Mouse (Mus musculus): ENCODE measurements at regions not wholly inside any gene's neighbourhood (a gene's known extent, or its start where the extent isn't known, plus 50 kb on each side); places are given as distances from the start of the nearest gene placed in this dataset.
"Not testable (repeated sequence)": the region's sequence is repeated elsewhere in the genome, so short reads cannot be mapped to it uniquely, and the experiment has no call there.

- H3K4me1 ChIP-seq (replicated peaks), result no peaks in the 10 kb centered on the region; the same call in 1 of the 2 replicates
- no peak overlapping the region for H3K4me3 ChIP-seq
- no peak for DNase-seq (ENCODE audit: low spot score)
- no peaks in the 10 kb centered on the region for H3K27me3 ChIP-seq (ENCODE audit: insufficient read depth, poor library complexity, severe bottlenecking)
- no peaks in the 10 kb centered on the region for H3K9me3 ChIP-seq
- WGBS, result 84% methylated on average over 5 of the region's 5 CpGs
- no peaks in the 10 kb centered on the region for H3K36me3 ChIP-seq
- H3K27ac ChIP-seq, result no peak overlapping the region
Measured at GRCm38 (mm10) chr13:5317941-5318856, 543.1 kb upstream of the Klf6 start.

DNA sequence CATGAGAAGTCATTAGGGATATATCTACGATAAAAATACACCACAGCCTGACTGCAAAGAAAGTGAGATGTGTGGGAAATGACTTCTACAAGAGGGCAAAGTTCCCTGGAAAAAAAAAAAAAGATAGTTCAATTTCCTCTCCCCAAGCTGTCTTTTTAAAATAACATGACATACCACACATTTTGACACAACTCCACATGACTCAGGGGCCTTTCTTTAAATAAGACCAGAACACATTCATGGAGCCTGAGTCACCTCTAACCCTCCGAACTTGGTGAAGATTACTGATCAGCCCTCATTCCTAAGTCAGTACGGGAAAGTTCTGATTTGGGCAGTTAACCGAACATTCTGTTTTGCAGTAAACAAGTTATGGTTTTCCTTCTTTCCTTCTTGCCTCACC lies 515.6 kb upstream of the Klf6 start:
- Histone ChIP-seq H3K9me3 (no peaks in the 10 kb centered on the region), H3K36me3 (no peaks in the 10 kb centered on the region), H3K4me1 (replicated peaks) (no peaks in the 10 kb centered on the region), H3K27me3 (ENCODE audit: insufficient read depth, poor library complexity, severe bottlenecking) (no peaks in the 10 kb centered on the region), H3K27ac (no peak overlapping the region), H3K4me3 (no peak overlapping the region)
- no peak for DNase-seq (ENCODE audit: low spot score)
- 63% methylated on average over 4 of the region's 4 CpGs for WGBS

- no peaks in the 10 kb centered on the region for H3K4me1 ChIP-seq (replicated peaks)
- H3K27ac ChIP-seq, result no peak overlapping the region
- H3K9me3 ChIP-seq, result no peaks in the 10 kb centered on the region
- DNase-seq (ENCODE audit: low spot score), result peak; percentile 8
- no peak overlapping the region for H3K4me3 ChIP-seq
- no peaks in the 10 kb centered on the region for H3K36me3 ChIP-seq
- WGBS, result 73% methylated on average over 6 of the region's 6 CpGs
- H3K27me3 ChIP-seq (ENCODE audit: insufficient read depth, poor library complexity, severe bottlenecking), result no peaks in the 10 kb centered on the region
Measured at GRCm38 (mm10) chr13:5347503-5348469, 513.5 kb upstream of the Klf6 start.

GRCm38 (mm10) chr13:5367058-5367797 lies 494.1 kb upstream of the Klf6 start:
- no peaks in the 10 kb centered on the region for H3K4me1 ChIP-seq (replicated peaks)
- no peaks in the 10 kb centered on the region for H3K9me3 ChIP-seq
- no peaks in the 10 kb centered on the region for H3K27me3 ChIP-seq (ENCODE audit: insufficient read depth, poor library complexity, severe bottlenecking)
- no peaks in the 10 kb centered on the region for H3K36me3 ChIP-seq
- H3K4me3 ChIP-seq, result no peak overlapping the region
- H3K27ac ChIP-seq, result no peak overlapping the region
- no peak for DNase-seq (ENCODE audit: low spot score)
- WGBS, result 88% methylated on average over 7 of the region's 7 CpGs

DNA sequence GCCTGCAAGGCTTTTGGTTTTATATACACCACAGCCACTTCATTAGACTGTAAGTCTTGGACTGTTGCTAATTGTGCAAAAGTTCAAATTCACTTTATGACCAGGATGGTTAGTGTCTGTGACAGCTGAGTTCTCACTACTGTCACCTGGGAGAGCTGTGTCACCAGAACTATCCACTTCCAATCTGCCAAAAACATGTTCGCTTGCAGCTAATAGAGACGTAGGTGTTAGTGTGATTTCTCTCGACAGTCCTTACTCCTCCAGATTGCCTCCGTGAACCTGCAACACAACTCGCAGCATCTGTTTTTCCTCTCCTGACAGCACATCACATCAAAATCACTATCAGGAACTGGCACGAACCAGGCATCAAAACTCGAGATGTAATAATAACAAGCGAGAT lies 491.3 kb upstream of the Klf6 start:
- Histone ChIP-seq H3K4me3 (no peak overlapping the region), H3K27ac (no peak overlapping the region), H3K27me3 (ENCODE audit: insufficient read depth, poor library complexity, severe bottlenecking) (no peaks in the 10 kb centered on the region), H3K36me3 (no peaks in the 10 kb centered on the region), H3K4me1 (replicated peaks) (no peaks in the 10 kb centered on the region), H3K9me3 (no peaks in the 10 kb centered on the region)
- 86% methylated on average over 8 of the region's 8 CpGs for WGBS
- no peak for DNase-seq (ENCODE audit: low spot score)

- no peaks in the 10 kb centered on the region for H3K36me3 ChIP-seq
- H3K4me1 ChIP-seq (replicated peaks), result no peaks in the 10 kb centered on the region
- H3K27me3 ChIP-seq (ENCODE audit: insufficient read depth, poor library complexity, severe bottlenecking), result no peaks in the 10 kb centered on the region
- no peak for DNase-seq (ENCODE audit: low spot score)
- H3K27ac ChIP-seq, result no peak overlapping the region
- no peak overlapping the region for H3K4me3 ChIP-seq
- no peaks in the 10 kb centered on the region for H3K9me3 ChIP-seq
Measured at GRCm38 (mm10) chr13:5373191-5373590, 488.1 kb upstream of the Klf6 start.

GRCm38 (mm10) chr13:5408226-5408804 lies 453.0 kb upstream of the Klf6 start:
- no peak for DNase-seq (ENCODE audit: low spot score)

DNA sequence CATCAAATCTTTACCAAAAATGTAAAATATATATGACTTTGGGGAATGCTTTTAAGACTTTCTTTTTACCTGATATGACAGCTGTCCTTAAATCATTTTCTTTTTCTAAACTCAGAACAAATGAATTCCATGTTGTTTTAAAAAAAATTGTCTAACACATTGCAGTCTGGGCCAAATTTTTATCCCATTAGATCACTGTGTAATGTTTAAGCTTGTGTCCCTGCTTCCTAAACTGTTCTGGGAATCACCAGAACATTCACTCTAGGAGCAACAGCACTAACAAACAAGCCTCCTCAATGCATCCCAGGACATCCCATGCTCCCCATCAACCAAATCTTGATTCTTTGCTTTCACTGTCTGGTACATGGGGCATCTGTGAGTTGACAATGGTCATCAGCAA lies 449.2 kb upstream of the Klf6 start:
- no peaks in the 10 kb centered on the region for H3K36me3 ChIP-seq
- no peak for DNase-seq (ENCODE audit: low spot score)

More at GRCm38 (mm10) chr13:5408226-5408804, 453.0 kb upstream of the Klf6 start:
- Histone ChIP-seq H3K27me3 (ENCODE audit: insufficient read depth, poor library complexity, severe bottlenecking) (no peaks in the 10 kb centered on the region), H3K27ac (no peak overlapping the region), H3K36me3 (no peaks in the 10 kb centered on the region), H3K4me1 (replicated peaks) (no peaks in the 10 kb centered on the region), H3K4me3 (no peak overlapping the region), H3K9me3 (no peaks in the 10 kb centered on the region)
- WGBS, result 92% methylated on average over 4 of the region's 4 CpGs

GRCm38 (mm10) chr13:5413009-5413408 lies 448.3 kb upstream of the Klf6 start:
- not testable (repeated sequence) for H3K4me3 ChIP-seq; DNase-seq (ENCODE audit: low spot score); H3K4me1 ChIP-seq (replicated peaks); H3K27me3 ChIP-seq (ENCODE audit: insufficient read depth, poor library complexity, severe bottlenecking); H3K27ac ChIP-seq; H3K9me3 ChIP-seq; H3K36me3 ChIP-seq

More for the DNA sequence above, 449.2 kb upstream of the Klf6 start:
- H3K9me3 ChIP-seq, result no peaks in the 10 kb centered on the region
- H3K4me1 ChIP-seq (replicated peaks), result no peaks in the 10 kb centered on the region
- H3K4me3 ChIP-seq, result no peak overlapping the region
- no peaks in the 10 kb centered on the region for H3K27me3 ChIP-seq (ENCODE audit: insufficient read depth, poor library complexity, severe bottlenecking)
- no peak overlapping the region for H3K27ac ChIP-seq

GRCm38 (mm10) chr13:5424110-5424509 lies 437.2 kb upstream of the Klf6 start:
- no peak for DNase-seq (ENCODE audit: low spot score)
- 86% methylated on average over 1 of the region's 1 CpGs for WGBS
- Histone ChIP-seq H3K4me3 (no peak overlapping the region), H3K4me1 (replicated peaks) (no peaks in the 10 kb centered on the region), H3K27ac (no peak overlapping the region), H3K27me3 (ENCODE audit: insufficient read depth, poor library complexity, severe bottlenecking) (no peaks in the 10 kb centered on the region), H3K9me3 (no peaks in the 10 kb centered on the region), H3K36me3 (no peaks in the 10 kb centered on the region)

DNA sequence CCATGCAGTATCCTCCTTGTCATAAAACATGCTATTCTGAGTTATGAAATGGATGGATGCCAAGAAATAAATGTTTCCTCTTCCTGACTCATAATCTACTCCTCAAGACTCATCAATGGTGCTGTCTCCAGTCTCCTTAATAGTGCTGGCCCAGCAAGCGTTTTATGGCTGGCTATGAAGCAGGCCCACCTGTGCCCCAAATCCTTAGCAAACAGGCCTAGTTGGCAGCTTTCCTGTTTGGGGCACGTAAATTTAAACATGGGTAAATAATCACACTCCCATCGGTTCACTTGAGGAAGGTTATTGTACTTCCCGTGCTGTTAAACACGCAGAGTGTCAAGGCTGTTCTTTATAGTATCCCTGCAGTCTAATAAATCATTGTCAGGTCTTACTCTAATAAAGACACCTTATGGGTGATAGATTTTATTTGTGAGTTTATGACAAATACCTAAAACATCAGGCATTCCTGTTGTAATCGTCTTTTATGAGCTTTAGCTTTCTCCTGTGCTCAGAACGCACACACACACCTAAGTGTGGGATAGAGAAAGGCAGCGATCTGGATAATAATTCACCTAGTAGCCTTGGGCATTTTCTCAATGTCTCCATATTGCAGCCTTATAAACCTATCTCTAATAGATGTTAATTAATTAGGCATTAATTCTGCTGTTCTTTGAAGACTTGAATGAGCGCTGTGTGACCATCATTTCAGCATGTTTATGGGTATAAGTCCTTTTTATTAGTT lies 435.6 kb upstream of the Klf6 start:
- Histone ChIP-seq H3K4me3 (no peak overlapping the region), H3K9me3 (no peaks in the 10 kb centered on the region), H3K4me1 (replicated peaks) (no peaks in the 10 kb centered on the region), H3K36me3 (no peaks in the 10 kb centered on the region), H3K27me3 (ENCODE audit: insufficient read depth, poor library complexity, severe bottlenecking) (no peaks in the 10 kb centered on the region), H3K27ac (no peak overlapping the region)
- WGBS, result 93% methylated on average over 9 of the region's 9 CpGs
- no peak for DNase-seq (ENCODE audit: low spot score)

DNA sequence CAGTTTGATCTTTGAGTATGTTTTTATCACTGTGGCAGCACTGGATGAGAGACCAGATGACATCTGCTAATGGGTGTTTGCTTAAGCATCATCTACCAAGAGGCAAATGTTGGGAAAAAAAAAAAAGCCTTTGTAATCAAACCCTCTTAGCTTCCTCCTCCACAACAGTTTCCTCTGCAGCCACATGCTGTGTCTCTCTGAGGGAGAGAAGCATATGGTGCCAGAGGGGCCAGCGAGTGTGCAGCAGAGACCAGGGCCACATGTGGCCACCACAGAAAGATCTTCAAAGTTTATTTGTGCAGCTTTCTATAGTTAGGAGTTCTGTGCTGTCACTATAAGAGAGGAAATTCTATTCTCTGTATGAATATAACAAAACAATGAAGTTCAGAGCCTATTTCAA lies 427.6 kb upstream of the Klf6 start:
- Histone ChIP-seq H3K27me3 (ENCODE audit: insufficient read depth, poor library complexity, severe bottlenecking) (no peaks in the 10 kb centered on the region), H3K27ac (no peak overlapping the region), H3K36me3 (no peaks in the 10 kb centered on the region), H3K4me3 (no peak overlapping the region), H3K9me3 (peaks cover 4% of the 10 kb centered on the region; the same call in 1 of the 2 replicates), H3K4me1 (replicated peaks) (no peaks in the 10 kb centered on the region)
- WGBS, result 45% methylated on average over 1 of the region's 1 CpGs
- DNase-seq (ENCODE audit: low spot score), result peak; percentile 39
